In genomic region chr1:101272365-101272764, GRCm38 (mm10) we compare ENCODE assay signal across 16 mouse cellular contexts.
"Had no signal": no experiment of that assay in that cellular context is flagged by ENCODE, and none has a peak within 500 bp of the region (broad histone marks: within the 10 kb centered on the region; RNA-seq: fewer than 3 reads in every experiment).

No protein-coding gene starts in this region.

- DNase-seq: kidney, postnatal 14 days; kidney, postnatal 4 days; liver; lung, adult 18-20 months; lung, postnatal 10 days; lung, postnatal 36 days; midbrain, embryonic 14.5 days; thymus, adult 18-20 months; thymus, postnatal 36 days had no signal

- H3K4me2 ChIP-seq: limb, embryonic 13.5 days; liver, embryonic 12.5 days; liver, embryonic 15.5 days; lung, embryonic 15.5 days had no signal

- H3K27me3 ChIP-seq: limb, embryonic 13.5 days; liver, embryonic 12.5 days; liver, embryonic 15.5 days; lung, embryonic 15.5 days; megakaryocyte, embryonic 14.5 days had no signal

- H3K27ac ChIP-seq: limb, embryonic 10.5 days; limb, embryonic 13.5 days; liver, embryonic 12.5 days; liver, embryonic 15.5 days; lung, embryonic 15.5 days; midbrain, embryonic 10.5 days had no signal

- H3K4me1 ChIP-seq: limb, embryonic 10.5 days; limb, embryonic 13.5 days; liver, embryonic 12.5 days; liver, embryonic 15.5 days; lung, embryonic 15.5 days; megakaryocyte, embryonic 14.5 days; midbrain, embryonic 10.5 days had no signal

- ATAC-seq: liver, embryonic 12.5 days had no signal

- H3K9me3 ChIP-seq: limb, embryonic 10.5 days; limb, embryonic 13.5 days; liver, embryonic 12.5 days; liver, embryonic 15.5 days; lung, embryonic 15.5 days; megakaryocyte, embryonic 14.5 days; midbrain, embryonic 10.5 days had no signal

- H3K4me3 ChIP-seq: limb, embryonic 10.5 days; limb, embryonic 13.5 days; liver, embryonic 12.5 days; liver, embryonic 15.5 days; lung, embryonic 15.5 days; megakaryocyte, embryonic 14.5 days; midbrain, embryonic 10.5 days had no signal

- H3K9ac ChIP-seq: limb, embryonic 13.5 days; liver, embryonic 12.5 days; liver, embryonic 15.5 days; lung, embryonic 15.5 days had no signal

- H3K36me3 ChIP-seq: limb, embryonic 10.5 days; limb, embryonic 13.5 days; liver, embryonic 12.5 days; liver, embryonic 15.5 days; lung, embryonic 15.5 days; midbrain, embryonic 10.5 days had no signal
